Mouse (Mus musculus): ENCODE measurements at regions not wholly inside any gene's neighbourhood (a gene's known extent, or its start where the extent isn't known, plus 50 kb on each side); places are given as distances from the start of the nearest gene placed in this dataset.

- H3K27me3 ChIP-seq (replicated peaks) = peaks cover 60% of the 10 kb centered on the region
- H3K27ac ChIP-seq (replicated peaks) = no peak overlapping the region
- no peaks in the 10 kb centered on the region for H3K9me3 ChIP-seq
- WGBS = 3% methylated on average over 28 of the region's 28 CpGs
- peak overlapping the region; percentile 63 for H3K4me2 ChIP-seq
- peaks cover 18% of the 10 kb centered on the region for H3K4me1 ChIP-seq
- H3K9ac ChIP-seq = peak overlapping the region; percentile 24; the same call in 1 of the 2 replicates
- no peaks in the 10 kb centered on the region for H3K36me3 ChIP-seq
- ATAC-seq (ENCODE audit: extremely low read depth, insufficient number of reproducible peaks, low FRiP score, low TSS enrichment) = no peak
- peak overlapping the region; percentile 30 for H3K4me3 ChIP-seq
Observed at GRCm38 (mm10) chr11:84701319-84702175, 117.8 kb downstream of the Mrm1 start.

- H3K27me3 ChIP-seq (replicated peaks) = peaks cover 79% of the 10 kb centered on the region
- H3K4me1 ChIP-seq = peaks cover 18% of the 10 kb centered on the region
- no peaks in the 10 kb centered on the region for H3K9me3 ChIP-seq
- WGBS = 31% methylated on average over 5 of the region's 5 CpGs
- no peak overlapping the region for H3K4me2 ChIP-seq
- no peak for ATAC-seq (ENCODE audit: extremely low read depth, insufficient number of reproducible peaks, low FRiP score, low TSS enrichment)
- H3K36me3 ChIP-seq = no peaks in the 10 kb centered on the region
- no peak overlapping the region for H3K27ac ChIP-seq (replicated peaks)
- no peak overlapping the region for H3K9ac ChIP-seq
- no peak overlapping the region for H3K4me3 ChIP-seq
Observed at GRCm38 (mm10) chr11:84697521-84697920, 121.8 kb downstream of the Mrm1 start.

DNA sequence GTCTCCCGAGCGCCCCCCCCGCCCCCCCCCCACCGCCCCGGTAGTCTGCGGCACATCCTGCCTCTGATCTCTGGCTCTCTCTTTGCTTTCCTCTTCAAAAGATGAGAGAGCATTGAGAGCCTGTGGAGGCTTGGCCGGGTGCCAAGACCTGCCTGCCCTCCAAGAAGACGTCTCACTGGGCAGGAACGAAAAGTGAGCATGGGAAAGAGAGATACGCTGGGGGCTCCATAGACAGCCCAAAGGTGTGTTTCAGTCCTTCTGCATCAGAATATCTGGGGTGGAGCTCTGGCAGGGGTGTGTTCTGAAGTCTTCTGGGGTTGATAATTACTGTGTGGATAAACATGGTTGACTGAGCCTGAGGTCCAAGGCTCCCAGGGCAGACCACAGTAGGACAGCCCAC, 126.7 kb downstream of the Mrm1 start:
- H3K9ac ChIP-seq = no peak overlapping the region
- no peak overlapping the region for H3K4me2 ChIP-seq
- no peak overlapping the region for H3K27ac ChIP-seq (replicated peaks)
- no peak overlapping the region for H3K4me3 ChIP-seq
- H3K36me3 ChIP-seq = no peaks in the 10 kb centered on the region
- peaks cover 12% of the 10 kb centered on the region; the same call in 1 of the 2 replicates for H3K4me1 ChIP-seq
- H3K27me3 ChIP-seq (replicated peaks) = peaks cover 60% of the 10 kb centered on the region
- peaks cover 5% of the 10 kb centered on the region; the same call in 1 of the 2 replicates for H3K9me3 ChIP-seq
- 4% methylated on average over 10 of the region's 10 CpGs for WGBS
- no peak for ATAC-seq (ENCODE audit: extremely low read depth, insufficient number of reproducible peaks, low FRiP score, low TSS enrichment)

GRCm38 (mm10) chr11:84691410-84692148, 127.7 kb downstream of the Mrm1 start:
- H3K4me3 ChIP-seq = no peak overlapping the region
- peaks cover 50% of the 10 kb centered on the region for H3K27me3 ChIP-seq (replicated peaks)
- no peak for ATAC-seq (ENCODE audit: extremely low read depth, insufficient number of reproducible peaks, low FRiP score, low TSS enrichment)
- 69% methylated on average over 3 of the region's 3 CpGs for WGBS
- peaks cover 5% of the 10 kb centered on the region; the same call in 1 of the 2 replicates for H3K9me3 ChIP-seq
- no peak overlapping the region for H3K27ac ChIP-seq (replicated peaks)
- H3K4me1 ChIP-seq = peaks cover 12% of the 10 kb centered on the region; the same call in 1 of the 2 replicates
- H3K4me2 ChIP-seq = no peak overlapping the region
- H3K9ac ChIP-seq = no peak overlapping the region
- no peaks in the 10 kb centered on the region for H3K36me3 ChIP-seq

DNA sequence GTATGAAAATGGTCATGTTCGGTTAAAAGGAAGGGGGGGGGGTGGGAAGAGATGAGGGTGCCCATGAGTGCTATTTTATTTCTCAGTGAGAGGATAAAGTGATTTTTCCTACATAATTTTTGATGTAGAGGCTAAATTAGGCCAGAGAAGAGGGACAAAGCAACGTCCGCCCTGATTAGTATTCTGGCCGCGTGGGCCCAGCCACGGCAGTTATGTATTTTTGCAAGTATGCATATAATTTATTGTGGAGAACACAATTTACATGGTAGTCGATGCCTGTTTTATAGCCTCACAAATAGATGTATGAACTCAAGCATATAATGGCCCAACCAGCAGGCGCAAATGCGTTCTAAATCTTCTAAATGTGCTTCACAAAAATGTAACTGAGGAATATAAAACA, 132.8 kb downstream of the Mrm1 start:
- H3K9ac ChIP-seq = no peak overlapping the region
- no peak overlapping the region for H3K4me2 ChIP-seq
- no peak overlapping the region for H3K27ac ChIP-seq (replicated peaks)
- no peak overlapping the region for H3K4me3 ChIP-seq
- WGBS = 87% methylated on average over 9 of the region's 9 CpGs
- H3K4me1 ChIP-seq = no peaks in the 10 kb centered on the region
- H3K27me3 ChIP-seq (replicated peaks) = peaks cover 32% of the 10 kb centered on the region
- H3K36me3 ChIP-seq = no peaks in the 10 kb centered on the region
- H3K9me3 ChIP-seq = peaks cover 5% of the 10 kb centered on the region; the same call in 1 of the 2 replicates
- ATAC-seq (ENCODE audit: extremely low read depth, insufficient number of reproducible peaks, low FRiP score, low TSS enrichment) = no peak

DNA sequence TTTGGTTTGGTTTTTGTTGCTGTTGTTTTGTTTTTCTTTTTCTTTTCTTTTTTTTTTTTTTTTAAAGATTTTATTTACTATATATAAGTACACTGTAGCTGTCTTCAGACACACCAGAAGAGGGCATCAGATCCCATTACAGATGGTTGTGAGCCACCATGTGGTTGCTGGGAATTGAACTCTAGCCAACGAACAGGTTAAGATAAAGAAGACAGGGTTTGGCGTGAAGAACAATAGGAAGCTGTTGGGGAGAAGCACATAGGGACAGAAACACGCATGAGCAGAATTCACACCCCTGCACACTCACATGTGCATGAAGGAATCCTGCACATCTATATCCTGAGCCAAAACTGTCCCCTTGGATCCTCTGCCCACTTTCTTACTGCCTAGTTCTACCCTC, 135.0 kb downstream of the Mrm1 start:
- H3K36me3 ChIP-seq = no peaks in the 10 kb centered on the region
- H3K4me1 ChIP-seq = no peaks in the 10 kb centered on the region
- H3K9ac ChIP-seq = no peak overlapping the region
- H3K9me3 ChIP-seq = peaks cover 5% of the 10 kb centered on the region; the same call in 1 of the 2 replicates
- H3K27me3 ChIP-seq (replicated peaks) = peaks cover 23% of the 10 kb centered on the region
- no peak overlapping the region for H3K4me3 ChIP-seq
- H3K4me2 ChIP-seq = no peak overlapping the region
- WGBS = 79% methylated on average over 3 of the region's 3 CpGs
- no peak overlapping the region for H3K27ac ChIP-seq (replicated peaks)
- no peak for ATAC-seq (ENCODE audit: extremely low read depth, insufficient number of reproducible peaks, low FRiP score, low TSS enrichment)

GRCm38 (mm10) chr11:84682931-84683330, 136.4 kb downstream of the Mrm1 start:
- Histone ChIP-seq H3K4me2 (no peak overlapping the region), H3K36me3 (no peaks in the 10 kb centered on the region), H3K9ac (no peak overlapping the region), H3K27me3 (replicated peaks) (peaks cover 25% of the 10 kb centered on the region), H3K4me1 (no peaks in the 10 kb centered on the region), H3K27ac (replicated peaks) (no peak overlapping the region), H3K4me3 (no peak overlapping the region), H3K9me3 (no peaks in the 10 kb centered on the region)
- ATAC-seq (ENCODE audit: extremely low read depth, insufficient number of reproducible peaks, low FRiP score, low TSS enrichment) = no peak
- WGBS = 84% methylated on average over 13 of the region's 13 CpGs

- Histone ChIP-seq H3K4me2 (no peak overlapping the region), H3K9ac (no peak overlapping the region), H3K27ac (replicated peaks) (no peak overlapping the region), H3K4me3 (no peak overlapping the region), H3K9me3 (no peaks in the 10 kb centered on the region), H3K4me1 (no peaks in the 10 kb centered on the region), H3K36me3 (no peaks in the 10 kb centered on the region), H3K27me3 (replicated peaks) (peaks cover 38% of the 10 kb centered on the region)
- WGBS = 41% methylated on average over 18 of the region's 18 CpGs
- no peak for ATAC-seq (ENCODE audit: extremely low read depth, insufficient number of reproducible peaks, low FRiP score, low TSS enrichment)
Observed at GRCm38 (mm10) chr11:84676377-84677078, 142.8 kb downstream of the Mrm1 start.

- no peaks in the 10 kb centered on the region for H3K4me1 ChIP-seq
- ATAC-seq (ENCODE audit: extremely low read depth, insufficient number of reproducible peaks, low FRiP score, low TSS enrichment) = no peak
- no peak overlapping the region for H3K4me3 ChIP-seq
- WGBS = 58% methylated on average over 18 of the region's 18 CpGs
- H3K36me3 ChIP-seq = no peaks in the 10 kb centered on the region
- no peak overlapping the region for H3K27ac ChIP-seq (replicated peaks)
- H3K9me3 ChIP-seq = no peaks in the 10 kb centered on the region
- no peak overlapping the region for H3K4me2 ChIP-seq
- H3K27me3 ChIP-seq (replicated peaks) = peaks cover 23% of the 10 kb centered on the region
- no peak overlapping the region for H3K9ac ChIP-seq
Observed at GRCm38 (mm10) chr11:84672841-84673473, 146.4 kb downstream of the Mrm1 start.

- Histone ChIP-seq H3K36me3 (no peaks in the 10 kb centered on the region), H3K27ac (replicated peaks) (no peak overlapping the region), H3K9me3 (no peaks in the 10 kb centered on the region), H3K4me3 (no peak overlapping the region), H3K9ac (no peak overlapping the region), H3K27me3 (replicated peaks) (peaks cover 10% of the 10 kb centered on the region), H3K4me1 (no peaks in the 10 kb centered on the region), H3K4me2 (no peak overlapping the region)
- 65% methylated on average over 6 of the region's 6 CpGs for WGBS
- no peak for ATAC-seq (ENCODE audit: extremely low read depth, insufficient number of reproducible peaks, low FRiP score, low TSS enrichment)
Observed at GRCm38 (mm10) chr11:84671585-84671984, 146.2 kb upstream of the Lhx1 start.

GRCm38 (mm10) chr11:84667711-84668110, 142.4 kb upstream of the Lhx1 start:
- WGBS = 64% methylated on average over 4 of the region's 4 CpGs
- no peak overlapping the region for H3K27ac ChIP-seq (replicated peaks)
- H3K9me3 ChIP-seq = no peaks in the 10 kb centered on the region
- H3K4me2 ChIP-seq = no peak overlapping the region
- no peak overlapping the region for H3K9ac ChIP-seq
- no peak for ATAC-seq (ENCODE audit: extremely low read depth, insufficient number of reproducible peaks, low FRiP score, low TSS enrichment)
- no peaks in the 10 kb centered on the region for H3K4me1 ChIP-seq
- H3K36me3 ChIP-seq = no peaks in the 10 kb centered on the region
- H3K27me3 ChIP-seq (replicated peaks) = no peaks in the 10 kb centered on the region; the same call in none of the 2 replicates
- H3K4me3 ChIP-seq = no peak overlapping the region

All from heart, embryonic 13.5 days (tissue).